Mouse (Mus musculus): ENCODE results near the gene Ndufs5. TPM values are rescaled to one million over a fixed set of nuclear protein-coding genes. Genes with fewer than 3 reads are reported as not detected.
A peak's percentile ranks its signal among the peaks of the same experiment; 100 is the strongest.

Ndufs5 gene
- total and polyA plus RNA-seq, 3 experiments, result 121 to 213 (median 174) TPM

GRCm38 (mm10) chr4:123692071-123692470 lies 25.9 kb downstream of the Ndufs5 start (continued):
- no peak for TF ChIP-seq BHLHE40 (IDR thresholded peaks at IDR 0.05; ENCODE audit: low read depth, low read length)

GRCm38 (mm10) chr4:123690311-123690710 lies 27.7 kb downstream of the Ndufs5 start:
- Histone ChIP-seq H3K9me3 (replicated peaks; ENCODE audit: low read length) (peaks cover 5% of the 10 kb centered on the region), H3K4me1 (ENCODE audit: control insufficient read depth in 1 of 2, insufficient read depth in 2 of 2) (peaks cover 4 to 6% of the 10 kb centered on the region in 2 experiments; a peak in 3 of 4 replicates), H3K36me3 (replicated peaks in 1 of 2; ENCODE audit: control insufficient read depth in 1 of 2, insufficient read depth in 1 of 2, low read length in 1 of 2) (no peaks in the 10 kb centered on the region), H3K4me2 (ENCODE audit: insufficient read depth, low read depth, poor library complexity, severe bottlenecking) (no peak overlapping the region), H3K4me3 (replicated peaks in 1 of 3; ENCODE audit: low read depth in 2 of 3, low read length in 2 of 3, poor library complexity in 1 of 3) (no peak overlapping the region), H3K27ac (ENCODE audit: insufficient read depth, low read depth) (no peak overlapping the region), H3K79me2 (replicated peaks; ENCODE audit: control insufficient read depth, extremely low read depth, insufficient read depth, poor library complexity, severe bottlenecking) (no peaks in the 10 kb centered on the region), H3K9ac (ENCODE audit: insufficient read depth, low read depth) (no peak overlapping the region), H3K27me3 (replicated peaks) (peaks cover 38% of the 10 kb centered on the region)
- in situ Hi-C loops (cut with MboI; ENCODE audit: low pct_ligation_motif_present, low pct_unique_long_range_greater_than_20kb, low sequenced_read_pairs), result no loop called here
- no peak for TF ChIP-seq MAZ (IDR thresholded peaks at IDR 0.05; ENCODE audit: low read depth, low read length)
- TF ChIP-seq CHD1 (IDR thresholded peaks at IDR 0.05; ENCODE audit: low read depth, low read length), result no peak
- no peak for TF ChIP-seq ZKSCAN1 (IDR thresholded peaks at IDR 0.05; ENCODE audit: borderline replicate concordance, low read depth, low read length)
- TF ChIP-seq NELFE (IDR thresholded peaks at IDR 0.05; ENCODE audit: low read depth, low read length), result no peak
- no peak for TF ChIP-seq SMC3 (IDR thresholded peaks at IDR 0.05; ENCODE audit: low read depth, low read length)
- TF ChIP-seq JUN (IDR thresholded peaks at IDR 0.05; ENCODE audit: insufficient read depth, low read depth, low read length), result no peak
- TF ChIP-seq ETS1 (conservative IDR thresholded peaks at IDR 0.05; ENCODE audit: low read depth, low read length), result no peak
- no peak for TF ChIP-seq PAX5 (IDR thresholded peaks at IDR 0.05; ENCODE audit: low read length)
- no peak for TF ChIP-seq E2F4 (IDR thresholded peaks at IDR 0.05; ENCODE audit: insufficient replicate concordance, low read depth, low read length)
- TF ChIP-seq UBTF (IDR thresholded peaks at IDR 0.05; ENCODE audit: low read depth, low read length), result no peak
- dilution Hi-C loops (cut with MboI; ENCODE audit: extremely low pct_ligation_motif_present, extremely low pct_unique_long_range_greater_than_20kb, low sequenced_read_pairs), result no loop called here
- no peak for DNase-seq (ENCODE audit: extremely low read depth)

GRCm38 (mm10) chr4:123687025-123687781 lies 30.8 kb downstream of the Ndufs5 start:
- dilution Hi-C loops (cut with MboI; ENCODE audit: extremely low pct_ligation_motif_present, extremely low pct_unique_long_range_greater_than_20kb, low sequenced_read_pairs), result no loop called here
- H3K4me2 ChIP-seq (ENCODE audit: insufficient read depth, low read depth, poor library complexity, severe bottlenecking), result peak overlapping the region; percentile 98
- DNase-seq (ENCODE audit: extremely low read depth), result no peak
- H3K27ac ChIP-seq (ENCODE audit: insufficient read depth, low read depth), result no peak overlapping the region
- in situ Hi-C loops (cut with MboI; ENCODE audit: low pct_ligation_motif_present, low pct_unique_long_range_greater_than_20kb, low sequenced_read_pairs), result no loop called here
- no peaks in the 10 kb centered on the region for H3K79me2 ChIP-seq (replicated peaks; ENCODE audit: control insufficient read depth, extremely low read depth, insufficient read depth, poor library complexity, severe bottlenecking)
- no peaks in the 10 kb centered on the region for H3K36me3 ChIP-seq (replicated peaks in 1 of 2; ENCODE audit: control insufficient read depth in 1 of 2, insufficient read depth in 1 of 2, low read length in 1 of 2)
- peak overlapping the region; percentile 18; the same call in 1 of the 2 replicates for H3K9ac ChIP-seq (ENCODE audit: insufficient read depth, low read depth)
- peaks cover 5% of the 10 kb centered on the region for H3K9me3 ChIP-seq (replicated peaks; ENCODE audit: low read length)
- H3K4me1 ChIP-seq (ENCODE audit: control insufficient read depth in 1 of 2, insufficient read depth in 2 of 2), result peaks cover 4 to 6% of the 10 kb centered on the region in 2 experiments; a peak in 3 of 4 replicates
- H3K27me3 ChIP-seq (replicated peaks), result peaks cover 59% of the 10 kb centered on the region
- peak overlapping the region in 2 of 3 experiments; percentile 35 to 66 for H3K4me3 ChIP-seq (replicated peaks in 1 of 3; ENCODE audit: low read depth in 2 of 3, low read length in 2 of 3, poor library complexity in 1 of 3)
- TF ChIP-seq ZMIZ1 (IDR thresholded peaks at IDR 0.05; ENCODE audit: low read depth, low read length), result no peak
- TF ChIP-seq UBTF (IDR thresholded peaks at IDR 0.05; ENCODE audit: low read depth, low read length), result 0 out of 2 replicates have a peak, but pooled peaks have one; percentile 30
